Mouse (Mus musculus) gastrocnemius, postnatal 36 days (tissue): Measurements from ENCODE around the gene Pkp2. TPM values are rescaled to one million over a fixed set of nuclear protein-coding genes. Genes with fewer than 3 reads are reported as not detected.
"Not testable (repeated sequence)": the region's sequence is repeated elsewhere in the genome, so short reads cannot be mapped to it uniquely, and the experiment has no call there.

Experiments
- DNase-seq, 2 experiments: peaks; one replicate each; pipeline ENCODE4 v3.0.0; 2022
- intact Hi-C: fragments of 180-260 bp; cut with DNase I; formaldehyde crosslinking; loops from one replicate; pipeline ENCODE4 v1.15.1; 2025
- long read RNA-seq, 2 experiments: library from polyadenylated mRNA; stranded (forward); transcript quantifications; one replicate each; pipeline ENCODE4 v2.0.0; 2021
- total RNA-seq, 2 experiments: library from RNA; stranded (reverse); gene quantifications; 2 replicates each; pipeline ENCODE4 v1.2.3; 2021

Pkp2 gene
- total RNA-seq = 1 to 10 TPM; 2.1 to 2.4 TPM
- long read RNA-seq, experiment 1, partial matches to known transcripts = 1 of 4 reads
- long read RNA-seq, experiment 1, other reads (novel, unspliced or antisense) = 1 of 4 reads
- long read RNA-seq, experiment 2, partial matches to known transcripts = 0 of 5 reads
- long read RNA-seq, experiment 2, other reads (novel, unspliced or antisense) = 1 of 5 reads

DNA sequence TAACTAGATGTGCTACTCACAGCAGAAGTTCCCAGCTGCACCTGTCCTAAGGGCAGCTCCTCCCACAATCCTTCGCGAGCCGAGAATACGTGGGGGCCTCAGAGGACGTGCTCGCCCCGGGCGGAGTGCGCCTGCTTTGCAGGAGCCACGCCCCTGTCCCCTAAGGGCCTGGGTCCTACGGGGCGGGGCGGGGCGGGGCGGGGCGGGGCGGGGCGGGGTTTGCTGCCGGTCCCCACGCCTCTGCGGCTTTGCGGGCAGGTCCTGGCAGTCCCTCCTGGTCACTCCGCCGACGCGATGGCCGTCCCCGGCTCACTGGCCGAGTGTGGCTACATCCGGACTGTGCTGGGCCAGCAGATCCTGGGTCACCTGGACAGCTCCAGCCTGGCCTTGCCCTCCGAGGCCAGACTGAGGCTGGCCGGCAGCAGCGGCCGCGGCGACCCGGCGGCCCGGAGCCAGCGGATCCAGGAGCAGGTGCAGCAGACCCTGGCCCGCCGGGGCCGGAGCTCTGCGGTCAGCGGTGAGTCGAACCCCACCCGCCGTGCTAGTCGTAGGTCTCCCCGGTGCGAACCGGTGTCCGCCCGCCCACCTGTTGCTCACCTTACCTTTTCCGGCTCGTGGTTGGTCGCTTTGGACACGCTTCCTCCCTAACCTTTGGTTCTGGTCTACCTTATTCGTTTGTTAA lies at the start of gene Pkp2:
Gene Pkp2, plus strand, starts transcription at position 240 of the 682 bp plus-strand sequence.
- peak; percentile 20 to 24 for DNase-seq
- intact Hi-C loops = no loop called here

DNA sequence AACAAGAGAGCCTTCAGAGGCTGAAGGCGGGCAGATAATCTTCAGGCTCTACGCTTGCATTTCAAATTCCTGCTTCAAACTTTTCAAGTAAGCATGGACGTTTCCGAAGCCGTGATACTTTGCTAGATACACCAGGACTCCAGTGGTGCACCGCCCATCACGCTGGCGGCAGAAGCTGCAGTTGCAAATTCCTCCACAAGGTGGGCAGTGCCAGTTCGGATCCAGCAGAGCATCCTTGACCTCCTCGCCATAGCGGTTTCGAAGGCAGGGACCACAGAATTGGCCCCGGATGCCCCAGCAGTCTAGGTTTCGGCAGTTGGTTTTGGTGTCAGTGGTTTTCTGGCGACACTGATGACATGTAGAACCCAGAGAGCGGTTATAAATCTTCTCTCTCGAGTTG lies 15.7 kb upstream of the Pkp2 start:
- intact Hi-C loops = no loop called here

DNA sequence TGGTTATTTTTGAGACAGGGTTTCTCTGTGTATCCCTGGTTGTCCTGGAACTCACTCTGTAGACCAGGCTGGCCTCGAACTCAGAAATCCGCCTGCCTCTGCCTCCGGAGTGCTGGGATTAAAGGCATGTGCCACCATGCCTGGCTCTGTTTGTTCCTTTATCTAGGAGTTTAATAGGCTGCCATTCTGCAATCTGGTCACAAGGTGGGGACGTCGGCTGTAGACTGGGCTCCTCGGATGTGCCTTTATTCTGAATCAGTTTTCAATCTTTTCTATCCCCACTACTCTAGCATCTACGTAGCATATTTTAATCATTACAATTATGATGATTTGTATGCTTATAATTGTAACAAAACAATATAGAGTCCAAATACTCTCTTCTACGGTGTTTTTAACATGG lies 11.1 kb upstream of the Pkp2 start:
- intact Hi-C loops = loop anchor here (5.0 kb wide), 1 partner anchor 100 kb away; the partner anchor contains the start of gene Yars2
- DNase-seq = not testable (repeated sequence)

More for the DNA sequence above, 15.7 kb upstream of the Pkp2 start:
- no peak for DNase-seq

DNA sequence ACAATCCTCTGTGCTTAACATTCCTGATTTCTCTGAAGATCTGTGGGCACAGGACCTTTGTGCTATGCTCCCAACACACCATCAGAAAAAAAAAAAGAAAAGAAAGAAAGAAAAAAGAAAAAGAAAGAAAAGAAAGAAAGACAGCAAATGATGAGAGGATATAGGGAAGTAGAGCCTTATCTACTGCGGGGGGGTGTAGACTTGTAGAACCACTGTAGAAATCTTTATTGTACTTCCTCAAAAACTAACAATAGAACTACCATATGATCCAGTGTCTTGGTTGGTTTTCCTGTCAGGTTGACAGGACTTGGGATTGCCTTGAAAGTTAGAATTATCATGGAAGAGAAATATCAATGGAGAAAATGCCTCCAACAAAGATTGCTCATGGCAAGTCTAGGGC lies 8.5 kb upstream of the Pkp2 start:
- no peak for DNase-seq
- intact Hi-C loops = loop anchor here (5.0 kb wide), 1 partner anchor 98 kb away; the partner anchor contains the start of gene Yars2

DNA sequence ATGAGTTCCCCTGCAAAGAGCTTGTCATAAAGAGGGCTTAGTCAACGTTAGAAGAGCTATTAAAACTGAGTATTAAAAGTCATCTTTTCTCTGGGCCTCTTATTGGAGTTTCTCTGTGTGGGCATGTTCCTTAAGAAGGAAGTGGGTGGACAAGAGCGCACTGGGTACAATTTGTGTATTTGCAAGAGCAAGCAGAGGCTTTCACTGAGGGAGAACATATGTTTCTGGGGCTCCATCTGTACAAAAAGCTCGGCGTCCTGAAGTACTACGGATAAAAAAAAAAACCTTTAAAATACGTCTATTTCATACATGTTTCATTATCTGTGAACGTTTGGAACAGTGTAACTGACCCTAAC lies 417 bp upstream of the Pkp2 start:
- intact Hi-C loops = no loop called here
- no peak for DNase-seq

DNA sequence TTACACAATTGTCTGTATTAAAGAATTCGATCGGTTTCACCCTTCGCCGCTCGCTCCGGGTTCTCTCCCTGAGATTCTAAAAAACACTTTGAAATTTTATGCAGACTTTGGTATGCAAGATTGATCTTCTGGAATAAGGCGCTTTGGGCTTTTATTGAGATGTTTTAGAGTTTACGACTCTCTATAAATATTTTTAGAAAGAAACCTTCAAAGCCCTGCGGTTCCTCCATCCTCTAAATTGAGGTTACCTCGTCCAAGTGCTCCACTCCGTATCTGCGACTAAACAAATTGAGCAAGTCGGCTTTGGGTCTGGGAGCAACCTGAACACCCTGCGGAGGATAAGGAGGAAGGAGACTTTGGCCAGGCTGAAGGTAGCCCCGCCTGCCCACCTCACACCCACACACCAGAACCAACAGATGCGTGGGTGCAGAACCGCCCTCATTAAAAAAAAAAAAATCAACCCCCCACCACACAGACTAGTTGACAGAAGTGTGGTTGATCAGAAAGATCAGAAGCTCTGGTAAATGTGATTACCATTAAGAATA lies 715 bp downstream of the Pkp2 start:
- intact Hi-C loops = no loop called here
- DNase-seq = no peak

DNA sequence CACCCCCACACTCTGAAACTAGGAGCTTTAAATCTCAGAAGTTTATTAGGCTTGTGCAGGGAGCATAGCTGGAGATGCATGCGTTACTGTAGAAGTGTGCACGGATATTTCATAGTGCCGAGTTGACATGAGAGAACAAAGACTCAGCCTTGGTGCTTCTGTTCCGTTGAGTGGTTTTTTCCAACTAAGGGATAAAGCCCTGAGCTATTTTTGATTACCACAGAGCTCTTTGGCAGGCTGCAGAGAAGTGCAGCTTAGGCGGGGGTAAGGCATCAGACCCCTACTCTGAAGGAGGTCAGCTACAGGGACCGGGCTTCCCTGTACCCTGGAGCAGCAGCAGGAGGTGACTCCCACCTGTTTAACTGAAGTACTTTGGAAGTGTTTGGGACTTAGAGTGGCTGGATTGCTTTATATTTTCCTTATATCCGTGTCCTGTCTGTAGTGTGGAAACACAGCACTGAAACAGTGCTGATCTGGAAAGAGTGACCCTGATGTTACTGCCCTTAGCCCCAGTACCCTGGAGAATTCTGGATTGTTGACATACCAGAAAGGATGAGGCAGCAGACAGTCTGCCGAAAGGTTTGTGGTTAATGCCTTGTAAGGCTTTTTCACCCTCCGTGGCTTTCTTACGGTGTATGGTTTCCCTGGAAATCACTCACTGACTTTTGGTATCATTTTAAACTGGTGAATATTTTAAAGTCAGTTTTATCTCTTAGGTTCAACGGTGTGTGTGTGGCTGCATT lies 2.7 kb downstream of the Pkp2 start:
- DNase-seq = no peak
- intact Hi-C loops = no loop called here

DNA sequence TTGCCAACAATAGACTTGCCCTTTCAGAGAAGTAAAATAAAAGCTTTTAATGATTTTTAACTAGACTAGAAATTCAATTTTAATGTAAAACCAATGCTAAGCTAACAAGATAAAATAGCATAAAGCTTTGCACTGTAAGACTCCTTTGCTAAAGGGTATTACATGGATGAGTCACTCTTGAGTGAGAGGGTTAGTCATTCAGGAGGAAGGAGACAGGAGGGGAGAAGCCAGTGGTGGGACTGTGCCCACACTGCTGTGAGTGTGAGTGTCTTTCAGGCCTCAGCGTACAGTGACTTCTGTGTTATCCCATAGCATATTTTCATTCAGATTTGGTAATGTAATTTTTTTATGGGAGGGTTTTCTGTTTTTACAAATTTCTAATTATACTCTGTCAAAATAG lies 3.8 kb downstream of the Pkp2 start:
- intact Hi-C loops = no loop called here

DNA sequence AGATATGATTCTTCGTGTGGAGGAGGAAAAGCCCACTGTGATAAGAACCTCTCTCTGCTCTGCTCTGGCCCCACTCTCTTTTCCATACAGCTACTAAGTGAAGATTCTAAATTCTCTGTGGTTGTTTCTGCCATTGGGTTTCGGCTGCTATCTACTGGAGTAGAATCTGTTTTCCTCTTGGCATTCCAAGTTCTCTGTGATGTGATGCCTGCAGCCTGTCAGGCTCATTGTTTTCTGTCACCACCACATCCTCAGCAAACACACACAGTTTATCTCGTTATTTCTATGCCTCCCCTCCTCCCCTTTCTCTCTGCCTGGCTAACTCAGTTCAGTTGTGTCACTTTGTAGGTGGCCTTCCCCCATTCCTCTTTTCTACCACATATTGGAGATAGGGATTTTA lies 6.7 kb downstream of the Pkp2 start:
- no peak for DNase-seq
- intact Hi-C loops = no loop called here

More for the DNA sequence above, 3.8 kb downstream of the Pkp2 start:
- DNase-seq = no peak

DNA sequence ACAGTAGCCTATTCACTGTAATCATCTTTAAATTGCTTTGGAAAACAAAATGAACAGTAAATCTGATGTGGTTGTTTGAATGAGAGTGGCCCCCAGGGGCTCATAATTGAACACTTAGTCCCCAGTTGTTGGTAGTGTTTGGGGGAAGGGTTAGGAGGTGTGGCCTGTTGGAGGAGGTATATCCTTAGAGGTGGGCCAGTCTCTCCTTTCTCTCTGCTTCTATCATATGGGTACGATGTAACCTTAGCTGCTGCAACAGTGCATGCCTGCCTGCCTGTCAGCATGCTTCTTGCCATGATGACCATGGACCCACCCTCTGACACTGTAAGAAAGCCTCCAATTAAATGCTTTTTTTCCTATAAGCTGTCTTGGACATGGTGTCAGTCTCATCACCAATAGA lies 9.5 kb downstream of the Pkp2 start:
- intact Hi-C loops = no loop called here

DNA sequence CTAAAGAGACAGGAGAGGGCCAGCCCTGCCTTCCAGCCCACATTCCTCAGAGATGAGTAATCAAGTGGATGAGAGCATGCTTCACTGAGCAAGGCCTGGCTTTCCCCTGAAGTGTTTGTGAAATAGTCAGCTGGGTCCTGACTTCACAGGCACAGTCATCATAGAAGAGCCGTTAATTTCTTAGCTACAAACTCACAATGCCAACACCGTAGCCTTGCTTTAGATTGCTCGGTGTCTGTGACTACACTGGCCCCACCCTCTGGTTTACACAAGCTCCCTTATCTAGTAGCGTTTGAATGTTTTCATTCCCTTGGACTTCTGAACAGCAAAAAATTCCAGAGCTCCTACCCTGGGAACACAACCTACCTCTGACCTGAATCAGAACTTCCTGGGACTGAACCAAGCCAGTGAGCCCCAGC lies 11.4 kb downstream of the Pkp2 start:
- intact Hi-C loops = no loop called here
- no peak for DNase-seq

More for the DNA sequence above, 9.5 kb downstream of the Pkp2 start:
- DNase-seq = no peak

DNA sequence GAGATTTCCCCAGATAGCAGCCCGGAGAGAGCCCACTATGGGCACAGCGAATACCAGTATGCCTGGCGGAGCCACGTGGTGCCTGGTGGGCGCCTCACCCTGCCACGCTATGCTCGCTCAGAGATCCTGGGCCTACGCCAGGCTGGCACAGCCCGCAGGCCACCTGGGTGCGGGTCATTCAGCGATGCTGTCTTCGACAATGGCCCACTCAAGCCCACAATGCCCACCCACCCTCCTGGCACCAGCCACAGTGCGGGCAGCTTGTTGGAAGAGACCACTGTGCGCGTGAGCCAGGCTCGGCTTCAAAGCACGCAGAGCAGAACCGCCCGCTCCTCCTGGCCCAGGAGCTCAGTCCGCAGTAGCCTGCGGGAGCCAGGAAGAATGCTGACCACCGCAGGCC lies 12.7 kb downstream of the Pkp2 start:
- intact Hi-C loops = no loop called here
- DNase-seq = no peak

DNA sequence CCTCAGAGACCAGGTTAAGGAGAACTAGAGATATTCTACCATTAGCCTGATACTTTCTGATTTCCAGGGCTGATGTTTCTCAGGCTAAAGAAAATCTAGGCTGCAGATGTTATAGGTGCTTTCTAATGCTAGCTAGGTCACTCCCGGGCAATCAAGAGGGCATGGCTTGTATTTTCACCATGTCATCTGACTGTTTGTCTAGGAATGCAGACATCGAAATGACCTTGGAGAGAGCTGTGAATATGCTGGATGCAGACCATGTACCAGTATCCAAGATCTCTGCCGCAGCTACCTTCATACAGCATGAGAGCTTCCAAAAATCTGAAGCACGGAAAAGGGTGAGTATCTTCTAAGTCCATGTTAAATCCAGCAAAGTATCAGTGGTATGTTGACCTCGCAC lies 17.3 kb downstream of the Pkp2 start:
- intact Hi-C loops = no loop called here
- DNase-seq = no peak

DNA sequence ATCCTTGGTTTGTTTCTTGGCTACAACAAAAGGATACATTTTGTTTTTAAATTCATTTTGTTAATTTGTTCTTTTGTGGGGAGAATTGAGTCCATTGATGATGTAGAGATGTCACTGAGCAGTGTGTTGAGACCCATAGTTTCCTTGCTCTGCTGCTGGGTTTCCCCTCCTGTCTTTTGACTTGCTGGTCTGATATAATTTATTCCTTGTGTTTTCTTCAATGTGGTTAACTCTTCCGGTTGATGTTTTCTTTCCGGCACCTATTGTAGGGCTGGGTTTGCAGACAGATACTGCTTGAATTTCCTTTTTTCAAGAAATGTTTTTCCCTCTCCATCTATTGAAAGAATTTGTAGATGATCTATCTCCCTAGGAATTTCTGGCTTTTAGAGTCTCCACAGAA lies 20.8 kb downstream of the Pkp2 start:
- DNase-seq = no peak
- intact Hi-C loops = no loop called here

DNA sequence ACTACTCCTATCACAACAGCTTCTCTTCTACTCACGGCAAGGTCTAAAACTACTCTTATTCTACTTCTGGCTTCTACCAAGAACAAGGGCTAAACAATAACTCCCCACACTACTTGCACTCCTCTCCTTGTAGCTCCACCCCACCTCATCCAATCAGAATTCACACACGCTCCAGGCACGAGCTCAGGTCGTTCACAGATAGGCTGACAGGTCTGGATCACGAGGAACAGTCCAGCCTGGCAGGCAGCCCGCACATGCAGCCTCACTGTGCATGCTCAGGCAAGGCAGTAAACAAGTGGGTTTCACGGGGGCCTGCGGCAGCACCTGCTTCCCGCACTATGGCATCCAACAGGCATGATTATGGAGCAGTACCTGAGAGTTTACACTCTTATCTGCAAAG lies 23.6 kb downstream of the Pkp2 start:
- DNase-seq, intact Hi-C loops: not testable (repeated sequence)

DNA sequence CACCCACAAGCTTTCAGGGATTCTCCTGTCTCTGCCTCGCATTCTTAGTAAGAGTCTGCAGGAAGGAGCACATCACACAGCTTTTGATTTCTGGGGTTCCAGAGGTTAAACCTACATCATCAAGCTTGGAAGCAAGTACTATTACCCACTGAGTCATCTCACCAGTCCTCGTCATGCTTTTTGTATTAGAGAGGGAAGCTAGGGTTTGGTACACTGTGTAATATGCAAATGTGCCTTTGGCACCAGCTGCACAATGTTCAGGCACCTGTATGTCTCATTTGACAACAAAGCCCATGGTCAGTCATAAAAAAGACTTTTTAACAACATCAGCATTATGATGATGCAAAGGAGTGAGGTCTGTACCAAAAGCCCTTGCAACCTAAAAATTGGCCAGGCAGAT lies 25.2 kb downstream of the Pkp2 start:
- intact Hi-C loops = no loop called here
- no peak for DNase-seq

DNA sequence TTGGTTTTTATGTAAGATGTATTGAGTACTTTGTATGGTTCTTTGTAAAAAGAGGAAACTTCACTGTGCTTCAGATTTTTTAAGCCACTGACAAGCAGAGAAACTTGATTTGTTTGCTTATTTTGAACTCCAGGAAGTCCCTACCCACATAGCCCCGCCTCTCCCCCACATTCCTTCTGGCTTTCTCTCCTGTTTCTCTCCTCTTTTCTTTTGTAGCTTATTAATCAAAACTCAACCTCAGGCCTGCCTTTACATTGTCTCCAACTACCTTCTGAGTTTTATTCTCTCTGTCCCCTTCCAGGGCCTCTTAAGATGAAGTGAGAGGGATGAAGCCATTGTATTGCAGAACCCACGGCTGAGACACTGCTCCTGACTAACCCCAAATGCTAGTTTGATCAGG lies 31.6 kb downstream of the Pkp2 start:
- intact Hi-C loops = no loop called here
- no peak for DNase-seq

DNA sequence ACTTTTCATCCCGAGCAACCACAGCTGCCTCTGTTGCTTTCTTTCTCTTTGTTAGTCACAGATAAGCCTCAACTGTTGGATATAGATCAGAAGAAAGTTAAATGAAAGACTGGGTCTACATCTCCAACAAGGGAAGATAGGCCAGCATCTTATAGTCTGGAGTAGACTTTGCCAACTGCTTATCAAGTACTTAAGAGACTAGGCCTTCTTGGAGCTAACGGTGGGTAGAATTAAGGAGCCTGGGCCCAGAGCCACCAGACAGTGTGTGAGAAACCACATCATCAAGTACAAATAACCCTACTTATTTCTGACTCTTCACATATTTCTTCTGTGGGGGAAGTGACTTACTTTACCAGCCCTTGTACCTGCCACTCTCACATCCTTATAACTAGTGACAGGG lies 37.4 kb downstream of the Pkp2 start:
- intact Hi-C loops = no loop called here

DNA sequence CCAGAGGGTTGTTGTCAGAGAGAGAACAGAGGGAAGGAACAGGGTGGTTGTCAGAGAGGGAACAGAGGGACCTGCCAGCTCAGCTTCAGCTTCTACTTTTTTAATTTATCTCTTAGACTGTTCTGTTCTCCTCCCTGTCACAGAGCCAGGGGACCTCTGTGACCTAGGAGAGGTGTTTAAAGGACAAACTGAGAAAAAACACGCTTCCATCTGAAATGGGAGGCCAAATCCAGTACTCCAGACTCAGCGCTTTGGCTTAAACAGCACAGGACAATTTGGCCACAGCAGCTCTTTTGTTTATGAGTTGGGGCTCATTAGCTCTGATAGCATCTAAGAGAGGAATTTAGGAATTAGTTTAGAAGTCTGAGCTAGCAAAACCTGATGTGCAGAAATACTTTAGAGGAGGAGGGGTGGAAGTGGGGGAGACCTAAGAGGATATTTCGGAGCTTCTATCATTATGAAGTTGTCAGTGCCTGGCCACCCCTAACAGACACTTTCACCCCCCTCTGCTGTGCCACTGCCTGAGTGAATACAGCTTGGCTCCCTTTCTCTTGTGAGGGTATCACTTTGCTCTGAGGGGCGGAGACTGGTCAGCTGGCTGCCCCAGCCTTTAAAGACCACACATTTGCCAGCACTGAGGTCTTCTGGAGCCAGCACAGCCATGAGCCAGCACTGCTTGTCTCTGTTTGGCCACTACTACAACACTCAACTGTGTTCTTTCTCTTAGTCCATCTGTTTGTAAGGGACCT lies 40.4 kb downstream of the Pkp2 start:
- peak in 1 of 2 experiments; percentile 15 for DNase-seq
- intact Hi-C loops = no loop called here

More for the DNA sequence above, 37.4 kb downstream of the Pkp2 start:
- no peak for DNase-seq

DNA sequence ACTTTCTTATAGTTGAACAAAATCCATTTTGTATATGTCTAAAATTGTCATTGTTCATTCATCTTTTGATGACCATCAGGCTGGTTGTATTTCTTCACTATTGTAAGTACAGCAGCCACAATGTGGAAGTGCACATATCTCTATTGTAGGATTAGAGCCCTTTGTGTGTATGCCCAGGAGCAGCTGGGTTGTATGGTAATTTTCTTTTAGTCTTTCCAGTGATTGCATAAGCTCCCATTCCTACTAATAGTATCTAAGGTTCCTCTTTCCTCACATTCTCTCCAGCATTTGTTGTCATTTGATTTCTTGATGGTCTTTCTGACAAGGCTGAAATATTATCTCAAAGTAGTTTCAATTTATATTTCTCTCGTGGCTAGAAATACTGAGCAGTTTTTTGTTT lies 42.1 kb downstream of the Pkp2 start:
- intact Hi-C loops = no loop called here
- DNase-seq = no peak

DNA sequence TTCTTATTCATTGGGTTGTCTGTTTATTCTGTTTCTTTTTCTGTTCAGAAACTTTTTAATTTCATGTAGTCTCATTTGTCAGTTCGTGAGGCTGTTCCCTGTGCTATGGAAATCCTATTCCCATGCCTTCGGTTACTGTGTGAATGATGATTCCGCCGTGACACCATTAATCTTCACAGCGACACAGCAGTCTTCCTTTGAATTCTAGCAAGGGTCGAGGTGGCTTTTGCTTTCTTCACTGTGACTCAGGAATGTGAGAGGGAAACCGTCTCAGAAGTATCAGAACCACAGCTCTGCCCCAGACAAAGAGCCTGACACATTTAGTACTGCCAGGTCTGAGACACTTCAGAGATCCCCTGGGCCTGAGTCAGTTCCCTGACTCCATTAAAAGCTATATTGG lies 42.8 kb downstream of the Pkp2 start:
- no peak for DNase-seq
- intact Hi-C loops = no loop called here
